Mouse (Mus musculus) cortical plate, adult 2 months (tissue): ENCODE data around the gene Mboat2.

Experiments used
- CTCF ChIP-seq: fragments of 200-500 bp; IDR thresholded peaks from 2 replicates; pipeline ENCODE4 v1.5.1; 2011; ENCODE audit warnings: mild to moderate bottlenecking, control low read depth, low read length; ENCODE audit not compliant: insufficient read depth; ENCODE audit errors: extremely low read depth
- POLR2A ChIP-seq: fragments of 200-500 bp; IDR thresholded peaks from 2 replicates; pipeline ENCODE4 v1.6.1; 2011; ENCODE audit warnings: mild to moderate bottlenecking, low read length, control low read depth; ENCODE audit not compliant: insufficient read depth; ENCODE audit errors: extremely low read depth

DNA sequence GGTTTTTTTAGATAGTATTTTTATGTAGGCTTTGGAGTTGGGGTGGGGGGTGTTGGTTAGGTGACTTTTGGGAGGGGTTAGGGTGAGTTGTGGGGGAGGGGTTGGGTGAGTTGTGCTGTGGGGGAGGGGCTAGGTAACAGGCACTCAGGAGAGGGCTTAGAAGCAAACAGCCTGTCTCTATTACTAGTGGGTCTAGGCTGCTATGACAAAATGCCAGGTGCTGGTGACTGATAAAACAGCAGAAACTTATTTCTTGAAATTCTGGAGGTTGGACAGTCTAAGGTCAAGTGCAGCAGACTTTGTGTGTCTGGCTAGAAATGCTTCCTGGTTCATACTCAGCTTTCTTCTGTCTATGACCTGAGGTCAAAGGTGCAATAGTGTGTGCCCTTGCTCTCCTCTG lies 56.1 kb downstream of the Mboat2 start:
- no peak for TF ChIP-seq POLR2A
- TF ChIP-seq CTCF: no peak
